Mouse (Mus musculus) stomach, postnatal 0 days (tissue): Measurements from ENCODE around the gene Mstn. TPM values are rescaled to one million over a fixed set of nuclear protein-coding genes. Genes with fewer than 3 reads are reported as not detected.

Experiments used
- ATAC-seq: fragments of 200-750 bp; cut with Nextera tagmentation; 2 replicates; pipeline ENCODE4 v1.8.0; 2017; ENCODE audit not compliant: low FRiP score, low TSS enrichment
- DNase-seq: peaks from one replicate; pipeline ENCODE4 v3.0.0-alpha.2; 2016; ENCODE audit warnings: low spot score
- H3K27ac ChIP-seq: fragments of 300-500 bp; sonication (generic); replicated peaks from 2 replicates; pipeline ENCODE4 v1.5.1; 2014; ENCODE audit warnings: mild to moderate bottlenecking, control low read depth
- H3K27me3 ChIP-seq: fragments of 300-500 bp; sonication (generic); 2 replicates; pipeline ENCODE4 v1.6.1; 2014; ENCODE audit warnings: low read length; ENCODE audit not compliant: control insufficient read depth, insufficient read depth
- H3K36me3 ChIP-seq: fragments of 300-500 bp; sonication (generic); 2 replicates; pipeline ENCODE4 v1.6.1; 2014; ENCODE audit warnings: low read length, mixed read lengths; ENCODE audit not compliant: control insufficient read depth, insufficient read depth
- H3K4me1 ChIP-seq: fragments of 300-500 bp; sonication (generic); replicated peaks from 2 replicates; pipeline ENCODE4 v1.6.1; 2014; ENCODE audit warnings: antibody characterized with exemption; ENCODE audit not compliant: control insufficient read depth, insufficient read depth
- H3K4me2 ChIP-seq: fragments of 300-500 bp; sonication (generic); replicated peaks from 2 replicates; pipeline ENCODE4 v1.6.1; 2014; ENCODE audit warnings: low read depth, mild to moderate bottlenecking, control low read depth, moderate library complexity
- H3K4me3 ChIP-seq: fragments of 300-500 bp; sonication (generic); 2 replicates; pipeline ENCODE4 v1.5.1; 2014; ENCODE audit warnings: low read depth, low read length, control low read depth
- H3K9ac ChIP-seq: fragments of 300-500 bp; sonication (generic); 2 replicates; pipeline ENCODE4 v1.6.1; 2014; ENCODE audit warnings: mild to moderate bottlenecking, low read length, control low read depth, mixed read lengths
- H3K9me3 ChIP-seq: fragments of 300-500 bp; sonication (generic); 2 replicates; pipeline ENCODE4 v1.6.1; 2016; ENCODE audit warnings: low read length; ENCODE audit not compliant: control insufficient read depth
- CTCF ChIP-seq: IDR thresholded peaks from 2 replicates; pipeline ENCODE4 v1.5.1; 2016; ENCODE audit warnings: antibody characterized with exemption, low read depth, mild to moderate bottlenecking, moderate library complexity
- EP300 ChIP-seq: optimal IDR thresholded peaks from 2 replicates; pipeline ENCODE3; 2016; ENCODE audit warnings: antibody characterized with exemption
- WGBS: fragments of 180-500 bp; shearing (Covaris S2); extraction: QIAGEN DNeasy Blood & Tissue Kit; methylation state at CpG from one replicate; pipeline ENCODE4 v1.1.7; 2014; 5-methylcytosine and 5-hydroxymethylcytosine counted together
- polyA plus RNA-seq: library from polyadenylated mRNA; unstranded; fragments of >200 nt; fragmentation: Nextera tagmentation; extraction: Ambion mirVana; gene quantifications from 2 replicates; pipeline ENCODE4 v1.2.1, GENCODE M21; 2015

Mstn gene
- polyA plus RNA-seq = 0.25 and 0.80 TPM in 2 replicates

- TF ChIP-seq EP300 (no peak), CTCF (no peak)
- DNase-seq = no peak
- no peaks in the 10 kb centered on the region for H3K27me3 ChIP-seq
- H3K4me1 ChIP-seq = no peaks in the 10 kb centered on the region
- no peaks in the 10 kb centered on the region for H3K36me3 ChIP-seq
- no peak within 1 kb of the TSS for H3K9ac ChIP-seq
- ATAC-seq = no peak
- no peaks in the 10 kb centered on the region for H3K9me3 ChIP-seq
- no peak within 1 kb of the TSS for H3K27ac ChIP-seq
- WGBS = 46% methylated on average over 6 of the region's 6 CpGs
- H3K4me2 ChIP-seq = 0 out of 2 replicates have a peak within 1 kb of the TSS, but pooled peaks have one; percentile 21
- no peak within 1 kb of the TSS for H3K4me3 ChIP-seq
These were observed at the start of gene Mstn for GRCm38 (mm10) chr1:53061340-53061739. Gene Mstn (plus strand): TSS chr1:53061640.

- ATAC-seq (no peak), DNase-seq (no peak)
- 74% methylated on average over 6 of the region's 6 CpGs for WGBS
- TF ChIP-seq CTCF (no peak), EP300 (no peak)
- Histone ChIP-seq H3K9me3 (no peaks in the 10 kb centered on the region), H3K4me1 (no peaks in the 10 kb centered on the region), H3K9ac (no peak overlapping the region), H3K27me3 (no peaks in the 10 kb centered on the region), H3K36me3 (no peaks in the 10 kb centered on the region), H3K4me3 (no peak overlapping the region), H3K27ac (no peak overlapping the region), H3K4me2 (no peak overlapping the region)
These were observed 46.7 kb upstream of the Mstn start for GRCm38 (mm10) chr1:53014716-53015115.

- Histone ChIP-seq H3K9me3 (no peaks in the 10 kb centered on the region), H3K4me3 (no peak overlapping the region), H3K27me3 (no peaks in the 10 kb centered on the region), H3K4me1 (no peaks in the 10 kb centered on the region), H3K4me2 (no peak overlapping the region), H3K9ac (no peak overlapping the region), H3K36me3 (no peaks in the 10 kb centered on the region), H3K27ac (no peak overlapping the region)
- ATAC-seq = no peak
- no peak for DNase-seq
- 74% methylated on average over 5 of the region's 5 CpGs for WGBS
- no peak for TF ChIP-seq EP300
- no peak for TF ChIP-seq CTCF
These were observed 45.8 kb upstream of the Mstn start for GRCm38 (mm10) chr1:53015606-53016005.

- Histone ChIP-seq H3K4me1 (no peaks in the 10 kb centered on the region), H3K36me3 (no peaks in the 10 kb centered on the region), H3K4me3 (no peak overlapping the region), H3K9me3 (no peaks in the 10 kb centered on the region), H3K9ac (no peak overlapping the region), H3K4me2 (no peak overlapping the region), H3K27me3 (no peaks in the 10 kb centered on the region), H3K27ac (no peak overlapping the region)
- TF ChIP-seq EP300 = no peak
- no peak for TF ChIP-seq CTCF
- no peak for DNase-seq
- no peak for ATAC-seq
- 60% methylated on average over 3 of the region's 3 CpGs for WGBS
These were observed 42.5 kb upstream of the Mstn start for GRCm38 (mm10) chr1:53018746-53019505.

- 46% methylated on average over 5 of the region's 5 CpGs for WGBS
- no peak for ATAC-seq
These were observed 41.4 kb upstream of the Mstn start, which contains the start of gene 1700019D03Rik for GRCm38 (mm10) chr1:53020079-53020478. Gene 1700019D03Rik (minus strand): TSS chr1:53020179.

GRCm38 (mm10) chr1:53032550-53032949 is 28.9 kb upstream of the Mstn start:
- H3K27me3 ChIP-seq = no peaks in the 10 kb centered on the region
- DNase-seq = no peak
- no peak overlapping the region for H3K27ac ChIP-seq
- no peak overlapping the region for H3K4me3 ChIP-seq
- no peaks in the 10 kb centered on the region for H3K4me1 ChIP-seq
- no peaks in the 10 kb centered on the region for H3K9me3 ChIP-seq
- TF ChIP-seq EP300 = no peak
- peak; percentile 65 for TF ChIP-seq CTCF
- no peak overlapping the region for H3K4me2 ChIP-seq
- H3K9ac ChIP-seq = no peak overlapping the region
- no peak for ATAC-seq
- no peaks in the 10 kb centered on the region for H3K36me3 ChIP-seq

More at GRCm38 (mm10) chr1:53020079-53020478, 41.4 kb upstream of the Mstn start, which contains the start of gene 1700019D03Rik:
- Histone ChIP-seq H3K9me3 (no peaks in the 10 kb centered on the region), H3K9ac (no peak within 1 kb of the TSS), H3K27ac (no peak within 1 kb of the TSS), H3K4me1 (no peaks in the 10 kb centered on the region), H3K4me3 (no peak within 1 kb of the TSS), H3K27me3 (no peaks in the 10 kb centered on the region), H3K4me2 (no peak within 1 kb of the TSS), H3K36me3 (no peaks in the 10 kb centered on the region)
- no peak for DNase-seq
- TF ChIP-seq CTCF = no peak
- TF ChIP-seq EP300 = no peak
